Mouse (Mus musculus) testis, adult 2 months (tissue): ENCODE data around the gene Anxa4. TPM values are rescaled to one million over a fixed set of nuclear protein-coding genes. Genes with fewer than 3 reads are reported as not detected.

Experiments used
- H3K27ac ChIP-seq: fragments of 200-500 bp; 2 replicates; pipeline ENCODE4 v1.5.1; 2012; ENCODE audit warnings: low read depth, low read length; ENCODE audit not compliant: control insufficient read depth, insufficient read depth
- H3K27me3 ChIP-seq: fragments of 200-500 bp; 2 replicates; pipeline ENCODE4 v1.6.1; 2012; ENCODE audit warnings: mild to moderate bottlenecking, low read length, moderate library complexity; ENCODE audit not compliant: control insufficient read depth, insufficient read depth
- H3K36me3 ChIP-seq: fragments of 200-500 bp; 2 replicates; pipeline ENCODE4 v1.6.1; 2012; ENCODE audit warnings: mild to moderate bottlenecking, low read length; ENCODE audit not compliant: control insufficient read depth, insufficient read depth
- H3K4me1 ChIP-seq: fragments of 200-500 bp; 2 replicates; pipeline ENCODE4 v1.6.1; 2012; ENCODE audit warnings: low read length; ENCODE audit not compliant: control insufficient read depth, insufficient read depth
- H3K4me3 ChIP-seq: fragments of 200-500 bp; 2 replicates; pipeline ENCODE4 v1.5.1; 2012; ENCODE audit warnings: low read depth, mild to moderate bottlenecking, low read length, moderate library complexity, mixed read lengths; ENCODE audit not compliant: control insufficient read depth
- CTCF ChIP-seq: fragments of 200-500 bp; IDR thresholded peaks from 2 replicates; pipeline ENCODE4 v1.5.1; 2012; ENCODE audit warnings: low read depth, mild to moderate bottlenecking, inconsistent platforms, low read length, moderate library complexity; ENCODE audit not compliant: control insufficient read depth, insufficient read depth, insufficient replicate concordance
- POLR2A ChIP-seq: fragments of 200-500 bp; IDR thresholded peaks from 2 replicates; pipeline ENCODE4 v1.6.1; 2012; ENCODE audit warnings: low read depth, mild to moderate bottlenecking, inconsistent platforms, low read length, moderate library complexity; ENCODE audit not compliant: control insufficient read depth
- polyA plus RNA-seq: library from polyadenylated mRNA; depleted of rRNA; stranded (reverse); fragments of >200 nt; gene quantifications from 2 replicates; pipeline ENCODE4 v1.2.3, GENCODE M21; 2012

The Anxa4 gene
- polyA plus RNA-seq, 1 experiment, result 5.7 TPM

DNA sequence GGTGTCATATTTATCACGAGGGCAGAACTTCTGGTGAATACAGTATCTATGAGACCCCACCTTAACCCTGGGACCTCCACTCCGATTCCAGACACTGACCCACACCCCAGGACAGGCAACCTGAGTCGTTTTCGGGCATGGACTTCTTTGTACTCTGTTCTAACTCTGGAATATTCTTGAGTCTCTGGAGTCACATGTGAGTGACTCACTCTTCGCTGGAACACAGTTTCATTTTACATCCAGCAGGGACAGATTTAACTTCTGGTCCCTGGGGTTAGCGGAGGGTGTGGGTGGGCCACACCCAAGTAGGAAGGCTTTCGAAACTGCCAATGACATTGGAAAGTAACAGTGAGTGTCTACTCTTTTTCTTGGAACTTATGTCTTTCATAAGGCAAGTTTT, 20.8 kb downstream of the Anxa4 start:
- no peak overlapping the region for H3K4me3 ChIP-seq
- no peaks in the 10 kb centered on the region for H3K27me3 ChIP-seq
- no peaks in the 10 kb centered on the region for H3K36me3 ChIP-seq
- TF ChIP-seq CTCF, result no peak
- no peak for TF ChIP-seq POLR2A
- no peak overlapping the region for H3K27ac ChIP-seq
- H3K4me1 ChIP-seq, result no peaks in the 10 kb centered on the region

DNA sequence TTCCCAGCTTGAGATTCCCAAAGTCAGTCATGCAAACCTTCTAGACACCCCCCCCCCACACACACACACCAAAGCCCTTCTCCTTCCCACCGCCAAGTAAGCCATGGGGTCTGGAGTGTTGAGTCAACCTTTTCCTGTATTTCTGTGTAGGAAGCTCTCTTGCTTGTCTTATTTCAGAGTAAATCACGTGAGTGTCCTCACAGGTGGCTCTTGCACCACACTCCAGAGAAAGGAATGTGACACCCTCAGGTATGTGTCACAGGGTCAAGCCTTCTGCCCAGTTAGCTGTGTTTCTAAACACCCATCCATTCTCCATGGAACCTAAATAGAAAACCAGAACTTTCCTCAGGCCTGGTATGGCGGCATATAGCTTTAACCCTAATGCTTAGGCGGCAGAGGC, 24.4 kb downstream of the Anxa4 start:
- H3K4me3 ChIP-seq, result no peak overlapping the region
- TF ChIP-seq POLR2A (no peak), CTCF (no peak)
- H3K27me3 ChIP-seq, result no peaks in the 10 kb centered on the region
- no peaks in the 10 kb centered on the region for H3K36me3 ChIP-seq
- no peaks in the 10 kb centered on the region for H3K4me1 ChIP-seq
- no peak overlapping the region for H3K27ac ChIP-seq

DNA sequence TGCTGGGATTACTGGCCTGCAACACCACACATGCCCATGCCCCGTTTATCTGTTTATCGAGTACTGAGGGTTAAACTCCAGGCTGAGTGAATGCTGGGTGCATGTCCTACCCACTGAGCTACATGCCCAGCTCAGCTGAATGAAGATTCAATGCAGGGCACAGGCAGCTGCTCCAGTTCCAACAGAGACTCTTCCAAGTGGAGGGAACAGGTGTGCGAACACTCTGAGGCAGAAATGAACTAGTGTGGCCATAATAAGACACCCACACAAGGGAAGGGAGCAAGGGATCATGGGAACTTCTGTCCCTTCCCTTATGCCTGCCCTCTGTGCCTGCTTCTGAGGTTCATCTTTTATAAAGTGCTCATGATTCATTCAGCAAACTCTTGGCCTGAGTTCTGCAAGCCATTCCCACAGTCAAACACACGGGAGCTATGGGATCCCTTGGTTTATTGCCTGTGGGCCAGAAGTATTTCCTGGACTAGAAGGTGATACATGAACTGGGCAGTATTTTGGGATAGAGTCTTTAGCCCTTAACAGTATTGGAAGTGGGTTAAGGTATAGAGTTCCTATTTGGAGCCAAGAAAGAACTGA, 25.1 kb downstream of the Anxa4 start:
- TF ChIP-seq CTCF, result no peak
- TF ChIP-seq POLR2A, result no peak
- Histone ChIP-seq H3K36me3 (no peaks in the 10 kb centered on the region), H3K4me3 (no peak overlapping the region), H3K27me3 (no peaks in the 10 kb centered on the region), H3K27ac (no peak overlapping the region), H3K4me1 (no peaks in the 10 kb centered on the region)

DNA sequence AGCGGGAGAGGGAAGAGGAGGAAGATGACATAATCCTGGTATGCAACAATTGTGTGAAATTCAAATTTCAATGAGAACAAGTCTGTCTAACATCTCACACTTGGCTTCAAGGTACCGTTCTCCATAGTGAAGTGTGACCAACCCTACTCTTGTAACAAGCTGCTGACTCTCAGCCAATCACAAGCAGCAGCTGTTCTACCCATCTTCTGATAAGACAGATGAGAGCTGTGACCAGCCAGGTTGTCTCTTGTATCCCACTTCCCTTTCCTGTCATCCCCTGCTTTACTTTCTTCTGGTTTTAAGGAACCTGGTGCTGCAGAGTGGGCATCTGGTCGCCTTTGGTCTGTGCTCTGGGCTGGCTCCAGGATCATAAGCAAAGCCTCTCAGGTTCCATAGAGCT, 25.9 kb downstream of the Anxa4 start:
- no peak overlapping the region for H3K27ac ChIP-seq
- TF ChIP-seq CTCF (no peak), POLR2A (no peak)
- no peaks in the 10 kb centered on the region for H3K4me1 ChIP-seq
- H3K36me3 ChIP-seq, result no peaks in the 10 kb centered on the region
- no peak overlapping the region for H3K4me3 ChIP-seq
- H3K27me3 ChIP-seq, result no peaks in the 10 kb centered on the region

DNA sequence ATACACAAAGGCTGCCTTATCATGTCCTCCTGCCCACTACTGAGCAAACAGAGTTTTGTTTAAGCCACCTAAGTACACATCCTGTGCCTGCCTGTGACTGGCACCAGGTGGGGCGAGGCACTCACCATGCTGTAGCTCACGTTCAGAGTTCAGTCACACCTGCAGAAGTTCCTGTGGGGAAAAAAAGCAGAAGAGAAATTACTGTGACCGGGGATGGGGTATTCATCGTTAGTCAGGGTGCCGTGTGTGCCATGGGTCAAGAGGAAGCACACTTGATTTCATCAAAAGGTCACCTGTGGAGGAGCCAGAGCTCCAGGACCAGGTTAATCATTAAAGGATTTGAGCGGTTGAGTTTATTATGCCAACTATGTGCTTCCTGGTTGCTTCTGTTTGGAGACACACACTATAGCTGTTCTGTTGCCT, 27.7 kb downstream of the Anxa4 start:
- no peak overlapping the region for H3K27ac ChIP-seq
- H3K4me1 ChIP-seq, result no peaks in the 10 kb centered on the region
- no peaks in the 10 kb centered on the region for H3K27me3 ChIP-seq
- no peaks in the 10 kb centered on the region for H3K36me3 ChIP-seq
- no peak for TF ChIP-seq POLR2A
- no peak for TF ChIP-seq CTCF
- H3K4me3 ChIP-seq, result no peak overlapping the region

DNA sequence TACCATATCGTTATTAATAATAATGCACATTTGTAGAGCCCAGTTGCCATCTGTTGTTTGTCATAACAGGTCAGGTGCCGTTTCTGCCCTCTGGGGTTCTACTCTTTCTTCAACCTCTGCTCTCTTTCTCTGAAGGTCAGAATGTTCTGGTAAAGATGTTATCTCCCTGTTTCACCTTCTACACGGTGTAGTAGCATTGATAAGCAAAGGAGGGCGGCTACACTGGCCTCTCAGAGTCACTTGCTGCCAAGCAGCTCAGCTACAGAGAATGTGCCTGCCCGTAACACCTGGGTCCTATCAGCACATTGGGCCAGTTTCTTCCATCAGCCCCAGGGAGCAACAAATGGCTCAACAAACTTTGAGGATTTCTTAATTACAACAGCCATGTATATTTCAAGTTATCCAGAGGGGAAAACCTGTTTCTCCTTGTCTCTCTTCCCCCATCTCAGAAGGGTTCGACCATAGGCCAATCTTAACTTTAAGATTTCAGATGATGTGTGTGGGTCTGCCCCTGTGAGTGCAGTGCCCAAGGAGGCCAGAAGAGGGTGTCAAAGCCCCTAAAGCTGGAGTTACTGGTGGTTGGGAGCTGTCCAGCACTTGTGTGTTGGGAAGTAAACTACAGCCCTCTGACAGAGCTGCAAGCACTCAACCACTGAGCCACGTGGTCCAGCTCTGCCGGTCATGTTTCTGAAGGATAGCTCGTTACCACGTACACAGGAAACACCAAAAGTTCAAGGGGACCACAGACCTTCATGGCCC, 39.1 kb downstream of the Anxa4 start:
- Histone ChIP-seq H3K27ac (no peak overlapping the region), H3K4me3 (no peak overlapping the region), H3K4me1 (no peaks in the 10 kb centered on the region), H3K36me3 (no peaks in the 10 kb centered on the region), H3K27me3 (no peaks in the 10 kb centered on the region)
- no peak for TF ChIP-seq POLR2A
- TF ChIP-seq CTCF, result peak; percentile 14; the same call in 1 of the 2 replicates

DNA sequence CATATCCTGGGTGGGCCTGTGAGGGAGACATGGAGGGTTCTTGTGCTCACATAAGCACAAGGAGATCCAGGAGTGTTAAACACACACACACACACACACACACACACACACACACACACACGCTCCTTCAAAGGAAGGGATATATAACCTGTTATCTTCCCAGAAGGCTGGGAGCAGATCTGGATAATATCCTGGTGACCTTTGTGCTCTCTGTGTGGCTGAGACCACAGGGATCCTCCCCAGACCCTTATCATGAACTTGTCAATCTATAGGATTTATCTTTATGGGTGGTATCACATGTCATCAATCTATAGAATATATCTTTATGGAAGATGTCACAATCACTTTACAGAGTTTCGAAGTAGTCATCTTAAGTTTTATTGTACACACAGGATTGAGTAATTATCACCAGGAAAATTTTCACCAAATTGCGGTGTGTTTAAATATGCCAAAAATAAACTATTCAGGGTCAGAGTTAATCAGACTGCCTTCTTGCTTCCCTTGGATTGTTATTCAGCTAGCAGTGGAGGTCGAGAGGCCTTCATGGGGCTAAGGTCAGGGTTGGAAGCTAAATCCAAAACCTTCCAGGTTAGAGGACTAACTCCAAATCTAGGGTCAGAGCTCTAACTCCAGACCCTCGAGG, 40.4 kb downstream of the Anxa4 start:
- Histone ChIP-seq H3K27me3 (no peaks in the 10 kb centered on the region), H3K4me1 (no peaks in the 10 kb centered on the region), H3K27ac (no peak overlapping the region), H3K36me3 (no peaks in the 10 kb centered on the region), H3K4me3 (no peak overlapping the region)
- TF ChIP-seq CTCF (no peak), POLR2A (no peak)

DNA sequence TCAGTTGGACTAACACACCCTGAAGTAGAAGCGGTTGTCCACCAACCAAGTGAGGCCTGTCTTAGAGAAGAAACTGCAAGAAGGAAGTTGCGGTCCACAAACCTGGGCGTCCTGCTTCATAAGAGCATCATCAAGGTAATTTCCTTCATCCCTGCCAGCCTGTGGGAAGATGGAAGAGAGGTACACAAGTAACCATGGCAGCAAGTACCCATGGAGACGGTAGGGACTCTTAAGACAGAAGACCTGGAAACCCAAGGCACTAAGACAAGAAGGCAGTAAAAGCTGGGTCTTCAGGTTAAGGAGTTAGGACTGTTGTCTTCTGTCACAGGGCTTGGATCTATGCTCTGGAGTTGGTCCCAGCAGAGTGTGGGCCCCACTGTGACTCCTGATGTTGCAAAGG, 42.4 kb downstream of the Anxa4 start:
- TF ChIP-seq CTCF (no peak), POLR2A (no peak)
- H3K27me3 ChIP-seq, result no peaks in the 10 kb centered on the region
- no peaks in the 10 kb centered on the region for H3K4me1 ChIP-seq
- no peaks in the 10 kb centered on the region for H3K36me3 ChIP-seq
- no peak overlapping the region for H3K27ac ChIP-seq
- no peak overlapping the region for H3K4me3 ChIP-seq
